Mouse (Mus musculus) cerebellum, adult 11 months (tissue): ENCODE measurements at regions not wholly inside any gene's neighbourhood (a gene's known extent, or its start where the extent isn't known, plus 50 kb on each side); places are given as distances from the start of the nearest gene placed in this dataset.

ENCODE experiments used
- DNase-seq: peaks from one replicate; pipeline ENCODE4 v3.0.0; 2022

GRCm38 (mm10) chr3:39592349-39593117, 705.8 kb downstream of the Fat4 start:
- DNase-seq, result no peak

- no peak for DNase-seq
Observed at GRCm38 (mm10) chr3:39609937-39610336, 723.2 kb downstream of the Fat4 start.

GRCm38 (mm10) chr3:39612408-39612807, 725.7 kb downstream of the Fat4 start:
- DNase-seq, result no peak

DNA sequence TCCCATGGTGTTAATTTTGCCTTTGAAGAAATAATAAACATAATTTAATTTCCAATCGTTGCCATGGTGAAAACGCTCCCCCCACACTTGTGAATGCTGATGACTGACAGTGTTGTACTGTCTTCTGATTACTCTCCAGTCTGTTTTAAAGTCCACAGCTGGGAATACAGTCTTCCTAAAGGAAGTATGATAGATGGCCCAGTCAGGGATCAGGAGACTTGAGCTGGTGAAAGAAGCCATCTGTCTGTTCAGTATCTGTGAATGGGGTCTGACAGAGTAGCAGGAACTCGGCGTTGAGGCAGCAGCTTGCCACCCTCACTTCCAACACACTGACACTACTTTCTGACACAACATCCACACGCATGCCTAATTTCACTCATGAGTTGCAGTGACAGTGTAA, 751.2 kb downstream of the Fat4 start:
- no peak for DNase-seq

GRCm38 (mm10) chr3:39643194-39643593, 756.5 kb downstream of the Fat4 start:
- DNase-seq, result no peak

DNA sequence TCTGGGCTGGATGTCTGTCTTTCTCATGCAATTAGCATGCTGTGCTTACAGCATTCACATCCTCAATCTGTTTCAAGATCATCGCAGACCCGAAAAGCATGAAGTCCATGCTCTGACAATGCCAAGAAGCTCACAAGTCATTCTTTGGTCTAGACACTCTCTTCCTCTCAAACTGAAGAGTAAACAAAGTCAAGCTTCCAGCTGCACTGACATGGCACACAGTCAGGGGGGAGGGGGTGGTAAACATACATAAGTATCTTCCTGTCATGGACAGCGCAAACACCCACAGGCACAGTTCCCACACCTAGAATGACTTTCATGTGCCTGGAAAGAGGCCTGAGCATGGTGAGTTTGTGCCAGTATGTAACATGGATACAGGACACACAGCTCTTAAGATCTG, 780.1 kb downstream of the Fat4 start:
- DNase-seq, result no peak

DNA sequence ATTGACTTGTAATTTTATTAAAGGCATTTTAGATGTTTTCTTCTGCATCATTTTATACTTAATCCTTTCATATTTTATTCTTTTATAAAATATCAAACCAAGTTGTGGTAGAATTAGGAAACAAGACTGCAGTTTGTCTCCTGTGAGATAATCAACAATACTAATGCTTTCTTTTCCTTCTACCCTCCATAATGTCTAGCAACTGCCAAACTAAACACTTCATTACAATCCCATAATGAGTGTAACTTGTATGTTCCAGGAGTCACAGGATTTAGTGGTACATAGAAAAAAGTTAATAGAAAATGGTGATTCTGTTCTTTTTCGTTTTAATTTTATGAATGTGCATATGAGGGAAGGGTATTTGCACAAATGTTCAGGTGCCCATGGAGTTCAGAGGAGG, 782.4 kb downstream of the Fat4 start:
- no peak for DNase-seq

DNA sequence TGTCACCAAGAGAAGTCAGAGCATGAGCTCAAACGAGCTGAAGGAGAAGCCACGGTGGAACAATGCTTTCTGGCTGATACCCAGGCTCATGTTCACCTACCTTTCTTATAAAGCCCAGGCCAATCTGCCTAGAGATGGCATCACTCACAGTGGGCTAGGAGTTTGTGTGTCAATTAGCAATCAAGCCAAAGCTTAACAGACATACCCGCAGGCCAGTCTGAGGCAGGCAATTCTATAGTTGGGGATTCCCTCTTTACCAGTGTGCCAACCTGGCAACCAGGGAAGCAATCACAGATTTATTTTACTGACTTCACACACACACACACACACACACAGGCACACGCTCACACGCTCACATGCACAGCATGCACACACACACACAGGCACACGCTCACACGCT, 787.3 kb downstream of the Fat4 start:
- DNase-seq, result no peak

DNA sequence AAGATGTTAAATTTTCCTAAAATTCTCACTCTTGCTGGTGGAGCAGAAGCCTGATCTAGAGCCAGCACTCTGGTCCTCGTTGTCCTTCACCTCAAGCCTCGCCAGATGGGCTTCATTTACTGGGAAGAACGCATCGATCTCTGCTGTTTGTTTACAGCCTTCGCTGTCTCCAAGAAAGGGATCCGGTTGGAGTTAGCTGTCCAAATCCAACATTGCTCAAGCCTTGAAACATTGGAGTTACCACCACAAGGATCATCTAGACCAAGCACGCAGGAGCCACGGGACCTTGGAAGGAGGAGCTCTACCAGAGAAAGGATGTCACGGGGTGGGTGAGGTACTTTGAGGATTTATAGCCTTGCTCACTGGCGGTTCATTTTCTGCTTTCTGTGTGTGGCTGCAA, 788.2 kb downstream of the Fat4 start:
- no peak for DNase-seq

GRCm38 (mm10) chr3:39705610-39706009, 818.9 kb downstream of the Fat4 start:
- no peak for DNase-seq

GRCm38 (mm10) chr3:39712795-39713709, 818.0 kb upstream of the Intu start:
- no peak for DNase-seq

DNA sequence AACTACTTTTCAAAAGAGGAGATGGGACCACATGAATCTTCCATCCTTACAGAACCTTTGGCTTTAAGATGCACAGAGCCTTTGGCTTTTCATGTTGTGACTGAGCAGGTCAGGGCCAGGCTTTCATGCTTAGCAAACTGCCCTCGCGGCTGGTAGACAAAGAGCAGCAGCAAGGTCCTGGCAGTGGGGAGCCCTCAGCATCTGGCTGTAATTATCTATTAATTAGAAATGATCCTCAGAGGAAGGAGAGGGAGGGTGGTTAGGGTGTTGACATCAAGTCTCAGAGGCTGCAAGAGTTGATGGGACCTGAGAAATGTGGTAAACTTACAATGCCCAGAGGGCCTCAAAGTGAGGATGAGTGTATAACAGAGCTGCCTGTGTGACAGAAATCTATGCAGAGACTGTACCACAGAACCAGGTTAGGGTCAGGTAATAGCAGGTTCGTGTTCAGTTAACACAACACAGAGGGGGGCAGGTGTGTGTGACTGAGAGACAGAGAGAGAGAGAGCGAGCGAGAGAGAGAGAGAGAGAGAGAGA, 817.0 kb upstream of the Intu start:
- DNase-seq, result no peak

DNA sequence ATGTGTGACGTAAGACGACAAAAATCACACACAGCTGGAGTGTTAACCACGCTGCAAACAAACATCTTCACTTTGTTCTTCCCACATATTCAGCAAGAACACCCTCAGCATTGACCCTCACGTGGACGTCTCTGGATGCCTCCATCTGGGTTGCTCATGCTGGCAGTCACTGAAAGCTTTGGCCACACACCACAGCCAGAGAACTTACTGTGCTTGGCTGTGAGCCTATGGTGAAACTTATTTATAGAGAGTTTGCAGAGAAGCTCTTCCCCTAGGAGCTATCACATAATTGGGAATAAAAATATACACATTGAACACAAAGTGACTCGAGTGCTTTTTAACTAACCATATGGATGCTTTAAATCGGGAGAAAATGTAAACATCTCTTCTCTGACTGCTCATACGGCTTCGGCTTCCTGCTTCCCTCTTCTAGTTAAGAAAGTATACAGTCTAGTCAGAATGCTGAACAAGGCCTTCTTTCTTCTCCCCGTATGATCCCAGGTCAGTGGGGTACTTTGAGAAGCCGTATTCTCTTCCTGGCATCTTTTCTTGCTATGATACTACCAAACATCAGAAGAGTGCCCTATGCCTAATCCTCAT, 812.0 kb upstream of the Intu start:
- no peak for DNase-seq

GRCm38 (mm10) chr3:39725755-39726154, 805.3 kb upstream of the Intu start:
- DNase-seq, result no peak

DNA sequence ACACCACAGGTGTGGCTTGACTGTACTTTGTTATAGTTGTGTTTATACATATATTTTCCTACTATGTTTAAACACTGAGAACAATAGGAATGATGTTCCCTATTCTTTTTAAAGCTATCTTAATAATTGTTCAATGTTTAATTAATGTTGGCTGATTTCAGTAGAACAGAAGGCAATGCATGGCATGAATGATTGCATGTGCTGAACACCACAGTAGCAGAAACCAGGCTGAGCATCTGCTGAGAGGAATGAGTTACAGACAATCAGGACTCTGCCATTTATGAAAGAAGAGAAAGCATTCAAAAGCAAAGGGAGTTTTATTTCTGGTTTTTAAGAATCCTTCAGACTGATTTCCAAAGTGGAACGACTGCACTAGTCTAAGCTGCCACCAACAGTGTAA, 794.4 kb upstream of the Intu start:
- DNase-seq, result no peak

- DNase-seq, result no peak
Observed at GRCm38 (mm10) chr3:39745947-39746346, 785.1 kb upstream of the Intu start.

DNA sequence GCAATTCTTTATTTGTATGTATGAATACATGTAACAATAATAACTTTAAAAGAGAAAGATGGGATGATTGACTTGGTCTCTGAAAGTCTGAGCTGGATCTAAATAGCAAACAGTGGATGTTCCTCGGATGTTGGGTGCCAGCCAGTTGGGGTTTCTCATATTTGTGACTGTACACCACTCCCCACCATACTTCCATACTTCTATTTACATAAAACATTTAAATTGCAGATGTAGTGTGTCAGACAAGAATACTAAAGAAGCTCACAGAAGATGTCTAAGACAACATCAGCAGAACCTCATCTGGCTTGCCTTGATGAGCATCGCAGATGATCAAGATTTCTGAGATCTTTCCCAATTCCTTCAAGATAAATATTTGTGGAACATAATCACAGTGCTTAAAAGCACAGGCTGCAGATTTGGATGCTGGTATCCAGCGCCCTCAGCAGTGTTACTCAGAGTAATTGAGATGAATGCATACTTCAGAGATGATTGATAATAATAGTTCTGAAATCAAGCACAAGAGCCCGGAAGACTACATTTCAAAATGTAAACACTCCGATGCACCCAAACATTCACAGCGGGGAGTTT, 762.0 kb upstream of the Intu start:
- no peak for DNase-seq

DNA sequence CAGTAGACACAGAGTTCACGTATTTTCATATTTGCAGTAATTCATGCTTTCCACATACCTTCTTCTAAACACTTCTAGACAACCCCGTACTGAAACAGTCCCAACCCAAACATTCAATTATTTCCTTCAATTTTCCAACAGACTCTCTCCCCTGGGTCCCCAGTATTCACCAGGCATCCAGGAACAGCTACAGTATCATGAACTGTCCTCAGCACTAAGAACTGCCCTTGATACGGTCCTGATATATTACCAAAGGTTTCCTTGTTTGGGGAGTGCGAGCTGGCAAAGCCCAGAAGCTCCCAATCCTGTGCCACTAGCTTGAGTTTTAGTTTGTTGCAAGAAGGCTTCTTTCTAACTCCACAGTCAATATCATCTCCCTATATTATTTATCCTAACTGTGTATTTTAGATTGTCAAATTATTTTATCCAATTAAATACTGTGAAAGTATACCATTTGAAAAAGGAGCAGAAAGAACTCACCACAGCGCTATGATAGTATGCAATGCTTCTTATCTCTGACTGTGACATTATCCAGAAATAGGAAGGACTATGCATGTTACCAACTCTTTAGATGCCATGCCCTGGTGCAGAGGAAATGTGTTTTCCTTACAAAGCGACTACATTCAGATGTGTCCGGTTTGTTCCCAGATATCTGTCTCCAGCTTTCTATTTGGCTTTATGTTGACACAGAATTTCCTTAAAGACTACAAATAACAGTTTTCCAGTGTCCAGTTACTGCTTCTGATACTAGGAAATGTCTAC, 754.6 kb upstream of the Intu start:
- no peak for DNase-seq

DNA sequence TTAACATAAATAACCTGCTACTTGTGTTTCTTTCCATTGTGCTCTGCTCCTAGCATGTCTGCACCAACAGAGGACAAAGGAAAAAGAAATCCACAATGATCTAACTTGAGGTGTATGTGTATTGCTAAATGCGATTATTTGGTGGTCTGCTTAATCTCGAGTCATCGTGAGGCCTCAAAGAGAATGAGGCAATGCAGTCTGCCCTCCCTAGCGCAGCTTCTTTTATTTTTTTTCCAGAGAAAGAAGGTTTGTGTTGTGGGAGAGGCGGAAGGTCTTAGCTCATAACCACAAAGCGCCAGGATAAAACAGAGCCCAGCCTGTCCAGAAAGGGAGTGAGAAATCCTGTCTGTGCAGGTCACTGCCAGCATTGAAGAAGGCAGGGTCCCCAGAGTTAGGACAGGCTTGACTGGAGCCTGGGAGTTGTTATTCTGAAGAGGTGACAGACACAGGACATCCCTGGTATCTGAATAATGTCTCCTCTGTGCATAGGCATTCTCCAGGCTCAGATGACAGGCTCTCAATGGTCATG, 751.3 kb upstream of the Intu start:
- DNase-seq, result no peak

GRCm38 (mm10) chr3:39780270-39780669, 750.8 kb upstream of the Intu start:
- no peak for DNase-seq

GRCm38 (mm10) chr3:39784901-39785300, 746.2 kb upstream of the Intu start:
- no peak for DNase-seq

- no peak for DNase-seq
Observed at GRCm38 (mm10) chr3:39809586-39809985, 721.5 kb upstream of the Intu start.
